Mouse (Mus musculus) retina, postnatal 7 days (tissue): ENCODE results near the gene Ssbp2.

Source experiments
- DNase-seq: peaks from one replicate; pipeline ENCODE4 v3.0.0-alpha.2; 2012; ENCODE audit warnings: low read depth, low spot score

The Ssbp2 gene

GRCm38 (mm10) chr13:91526058-91526457 lies 66.0 kb downstream of the Ssbp2 start:
- no peak for DNase-seq

- no peak for DNase-seq
Observed at GRCm38 (mm10) chr13:91529821-91530220, 69.7 kb downstream of the Ssbp2 start.

- no peak for DNase-seq
Observed at GRCm38 (mm10) chr13:91536711-91537110, 76.6 kb downstream of the Ssbp2 start.

GRCm38 (mm10) chr13:91540145-91541068 lies 80.3 kb downstream of the Ssbp2 start:
- no peak for DNase-seq

GRCm38 (mm10) chr13:91541069-91541429 lies 81.0 kb downstream of the Ssbp2 start:
- DNase-seq = no peak

GRCm38 (mm10) chr13:91543555-91543954 lies 83.5 kb downstream of the Ssbp2 start:
- DNase-seq = no peak

- DNase-seq = no peak
Observed at GRCm38 (mm10) chr13:91564047-91564446, 104.0 kb downstream of the Ssbp2 start.

- DNase-seq = no peak
Observed at GRCm38 (mm10) chr13:91564755-91565154, 104.7 kb downstream of the Ssbp2 start.

GRCm38 (mm10) chr13:91581504-91581903 lies 121.4 kb downstream of the Ssbp2 start:
- no peak for DNase-seq

- DNase-seq = no peak
Observed at GRCm38 (mm10) chr13:91582212-91582611, 122.1 kb downstream of the Ssbp2 start.

GRCm38 (mm10) chr13:91586368-91586767 lies 126.3 kb downstream of the Ssbp2 start:
- no peak for DNase-seq

GRCm38 (mm10) chr13:91588475-91588874 lies 128.4 kb downstream of the Ssbp2 start:
- no peak for DNase-seq

GRCm38 (mm10) chr13:91591863-91592262 lies 131.8 kb downstream of the Ssbp2 start:
- no peak for DNase-seq

GRCm38 (mm10) chr13:91595284-91595683 lies 135.2 kb downstream of the Ssbp2 start:
- DNase-seq = no peak

- DNase-seq = no peak
Observed at GRCm38 (mm10) chr13:91599594-91599993, 139.5 kb downstream of the Ssbp2 start.

GRCm38 (mm10) chr13:91605043-91605840 lies 145.2 kb downstream of the Ssbp2 start:
- no peak for DNase-seq

- no peak for DNase-seq
Observed at GRCm38 (mm10) chr13:91610601-91611000, 150.5 kb downstream of the Ssbp2 start.

GRCm38 (mm10) chr13:91611909-91612308 lies 151.8 kb downstream of the Ssbp2 start:
- DNase-seq = no peak

GRCm38 (mm10) chr13:91612578-91612977 lies 152.5 kb downstream of the Ssbp2 start:
- DNase-seq = no peak

- DNase-seq = no peak
Observed at GRCm38 (mm10) chr13:91616050-91616449, 156.0 kb downstream of the Ssbp2 start.

GRCm38 (mm10) chr13:91616876-91617275 lies 156.8 kb downstream of the Ssbp2 start:
- no peak for DNase-seq

- DNase-seq = no peak
Observed at GRCm38 (mm10) chr13:91619431-91619830, 159.3 kb downstream of the Ssbp2 start.

GRCm38 (mm10) chr13:91620541-91620940 lies 160.5 kb downstream of the Ssbp2 start:
- DNase-seq = no peak
